Mouse (Mus musculus) CH12.LX (cell line): ENCODE data around the gene Mvd. TPM values are rescaled to one million over a fixed set of nuclear protein-coding genes. Genes with fewer than 3 reads are reported as not detected.

Experiments
- DNase-seq: peaks from one replicate; pipeline ENCODE4 v3.0.0-alpha.2; 2013; ENCODE audit errors: extremely low read depth
- H3K27ac ChIP-seq: 2 replicates; pipeline ENCODE4 v1.5.1; 2012; ENCODE audit warnings: low read depth, mild to moderate bottlenecking, control low read depth, moderate library complexity; ENCODE audit not compliant: insufficient read depth
- H3K27me3 ChIP-seq: replicated peaks from 2 replicates; pipeline ENCODE3; 2012; ENCODE audit warnings: inconsistent platforms
- H3K36me3 ChIP-seq, 2 experiments: replicated peaks in 1 of 2; 2 replicates each; pipeline versions ENCODE3 to v1.6.1; 2012; ENCODE audit warnings: inconsistent platforms in 1 of 2, low read length in 1 of 2, mild to moderate bottlenecking in 1 of 2, mixed read lengths in 1 of 2, moderate library complexity in 1 of 2; ENCODE audit not compliant: control insufficient read depth in 1 of 2, insufficient read depth in 1 of 2
- H3K4me1 ChIP-seq, 2 experiments: 2 replicates each; pipeline ENCODE4 v1.6.1; 2012; ENCODE audit warnings: inconsistent platforms in 1 of 2, moderate library complexity in 1 of 2; ENCODE audit not compliant: insufficient read depth in 2 of 2, control insufficient read depth in 1 of 2
- H3K4me2 ChIP-seq: 2 replicates; pipeline ENCODE4 v1.6.1; 2012; ENCODE audit warnings: low read depth, mild to moderate bottlenecking, control low read depth; ENCODE audit not compliant: poor library complexity, insufficient read depth, severe bottlenecking
- H3K4me3 ChIP-seq, 3 experiments: fragments of 150-350 bp in 1 of 3; sonication (generic) in 1 of 3; replicated peaks in 1 of 3; 2 replicates each; pipeline versions ENCODE3 to v1.5.1; 2011 to 2012; ENCODE audit warnings: low read depth in 2 of 3, low read length in 2 of 3, mild to moderate bottlenecking in 2 of 3, moderate library complexity in 2 of 3, control low read depth in 1 of 3, improper control_type of control experiment in 1 of 3, inconsistent platforms in 1 of 3, mixed read lengths in 1 of 3; ENCODE audit not compliant: poor library complexity in 1 of 3
- H3K79me2 ChIP-seq: replicated peaks from 2 replicates; pipeline ENCODE4 v1.6.1; 2012; ENCODE audit warnings: mild to moderate bottlenecking, moderate library complexity; ENCODE audit not compliant: control insufficient read depth, poor library complexity, insufficient read depth, severe bottlenecking; ENCODE audit errors: extremely low read depth
- H3K9ac ChIP-seq: 2 replicates; pipeline ENCODE4 v1.6.1; 2012; ENCODE audit warnings: low read depth, mild to moderate bottlenecking, control low read depth, moderate library complexity; ENCODE audit not compliant: insufficient read depth
- H3K9me3 ChIP-seq: replicated peaks from 2 replicates; pipeline ENCODE3; 2012; ENCODE audit warnings: low read length, inconsistent platforms, mixed read lengths
- CHD2 ChIP-seq: IDR thresholded peaks from 2 replicates; pipeline ENCODE4 v1.6.1; 2011; ENCODE audit warnings: low read length, improper control_type of control experiment
- ELF1 ChIP-seq: IDR thresholded peaks from 2 replicates; pipeline ENCODE4 v1.6.1; 2014; ENCODE audit warnings: low read depth, mild to moderate bottlenecking, inconsistent platforms, low read length, improper control_type of control experiment
- IRF4 ChIP-seq: IDR thresholded peaks from 2 replicates; pipeline ENCODE4 v1.6.1; 2014; ENCODE audit warnings: low read depth, mild to moderate bottlenecking, inconsistent platforms, low read length, improper control_type of control experiment
- JUND ChIP-seq: conservative IDR thresholded peaks from 2 replicates; pipeline ENCODE4 v1.6.1; 2011; ENCODE audit warnings: low read depth, low read length, improper control_type of control experiment
- MAZ ChIP-seq: IDR thresholded peaks from 2 replicates; pipeline ENCODE4 v1.6.1; 2012; ENCODE audit warnings: low read depth, mild to moderate bottlenecking, inconsistent platforms, low read length, improper control_type of control experiment, moderate library complexity
- MXI1 ChIP-seq: IDR thresholded peaks from 2 replicates; pipeline ENCODE4 v1.6.1; 2011; ENCODE audit warnings: mild to moderate bottlenecking, low read depth, low read length, improper control_type of control experiment
- MYC ChIP-seq: IDR thresholded peaks from 2 replicates; pipeline ENCODE4 v1.6.1; 2011; ENCODE audit warnings: low read depth, mild to moderate bottlenecking, improper control_type of control experiment, low read length
- NELFE ChIP-seq: IDR thresholded peaks from 2 replicates; pipeline ENCODE4 v1.6.1; 2011; ENCODE audit warnings: low read depth, low read length, improper control_type of control experiment
- NRF1 ChIP-seq: IDR thresholded peaks from 2 replicates; pipeline ENCODE4 v1.6.1; 2014; ENCODE audit warnings: low read depth, mild to moderate bottlenecking, inconsistent platforms, low read length, improper control_type of control experiment, moderate library complexity
- PAX5 ChIP-seq: IDR thresholded peaks from 2 replicates; pipeline ENCODE4 v1.6.1; 2012; ENCODE audit warnings: low read length, inconsistent platforms, mixed read lengths
- POLR2A ChIP-seq: IDR thresholded peaks from 2 replicates; pipeline ENCODE4 v1.6.1; 2011; ENCODE audit warnings: low read depth, mild to moderate bottlenecking, improper control_type of control experiment, low read length
- SIN3A ChIP-seq: IDR thresholded peaks from 2 replicates; pipeline ENCODE4 v1.6.1; 2012; ENCODE audit warnings: low read length, improper control_type of control experiment, inconsistent platforms
- SMC3 ChIP-seq: IDR thresholded peaks from 2 replicates; pipeline ENCODE4 v1.6.1; 2011; ENCODE audit warnings: low read depth, low read length, improper control_type of control experiment
- TCF12 ChIP-seq: IDR thresholded peaks from 2 replicates; pipeline ENCODE4 v1.6.1; 2014; ENCODE audit warnings: low read depth, mild to moderate bottlenecking, inconsistent platforms, low read length, improper control_type of control experiment
- USF1 ChIP-seq: IDR thresholded peaks from 2 replicates; pipeline ENCODE4 v1.6.1; 2014; ENCODE audit warnings: low read depth, mild to moderate bottlenecking, inconsistent platforms, low read length, improper control_type of control experiment
- ZC3H11A ChIP-seq: IDR thresholded peaks from 2 replicates; pipeline ENCODE4 v1.6.1; 2012; ENCODE audit warnings: low read depth, mild to moderate bottlenecking, inconsistent platforms, low read length, improper control_type of control experiment
- dilution Hi-C: fragments of 300-500 bp; cut with MboI; formaldehyde crosslinking; loops from 2 replicates; pipeline ENCODE4 v1.14.3; 2020; ENCODE audit warnings: low sequenced_read_pairs; ENCODE audit not compliant: extremely low pct_unique_long_range_greater_than_20kb, extremely low pct_ligation_motif_present
- in situ Hi-C: fragments of 300-500 bp; cut with MboI; formaldehyde crosslinking; loops from 3 replicates; pipeline ENCODE4 v1.14.3; 2019; ENCODE audit warnings: low sequenced_read_pairs, low pct_ligation_motif_present, low pct_unique_long_range_greater_than_20kb, mixed read lengths
- polyA plus RNA-seq: library from polyadenylated mRNA; unstranded; fragments of >175 nt; gene quantifications from 2 replicates; pipeline ENCODE4 v1.2.1, GENCODE M21; 2012; ENCODE audit warnings: low read depth; ENCODE audit not compliant: insufficient read length
- total RNA-seq, 2 experiments: library from RNA; depleted of rRNA; stranded (reverse); fragments of 300-350 nt in 1 of 2; fragments of >200 nt in 1 of 2; gene quantifications; 2 replicates each; pipeline ENCODE4 v1.2.3; 2012 to 2014

The Mvd gene
- total and polyA plus RNA-seq, 3 experiments: 47.3 to 80.3 (median 54.0) TPM

GRCm38 (mm10) chr8:122407678-122408077 lies 35.5 kb downstream of the Mvd start:
- H3K4me1 ChIP-seq: no peaks in the 10 kb centered on the region
- peaks cover 89 to 98% of the 10 kb centered on the region in 2 experiments for H3K36me3 ChIP-seq
- no peak overlapping the region for H3K4me2 ChIP-seq
- no peak overlapping the region for H3K4me3 ChIP-seq
- TF ChIP-seq IRF4: no peak
- no peak for TF ChIP-seq POLR2A
- TF ChIP-seq PAX5: no peak
- TF ChIP-seq CHD2: no peak
- TF ChIP-seq MXI1: no peak
- H3K79me2 ChIP-seq: no peaks in the 10 kb centered on the region
- dilution Hi-C loops (no loop called here), in situ Hi-C loops (no loop called here)
- no peaks in the 10 kb centered on the region for H3K27me3 ChIP-seq
- H3K9ac ChIP-seq: no peak overlapping the region
- no peak for DNase-seq
- H3K27ac ChIP-seq: no peak overlapping the region
- no peaks in the 10 kb centered on the region for H3K9me3 ChIP-seq

GRCm38 (mm10) chr8:122405146-122405805 lies 37.9 kb downstream of the Mvd start:
- Histone ChIP-seq H3K4me2 (no peak overlapping the region), H3K36me3 (peaks cover 88 to 98% of the 10 kb centered on the region in 2 experiments), H3K27me3 (no peaks in the 10 kb centered on the region), H3K79me2 (no peaks in the 10 kb centered on the region), H3K9me3 (no peaks in the 10 kb centered on the region), H3K4me1 (no peaks in the 10 kb centered on the region), H3K9ac (no peak overlapping the region), H3K27ac (no peak overlapping the region), H3K4me3 (no peak overlapping the region)
- in situ Hi-C loops: no loop called here
- TF ChIP-seq MYC: no peak
- no peak for TF ChIP-seq TCF12
- TF ChIP-seq JUND: no peak
- TF ChIP-seq ZC3H11A: no peak
- no peak for TF ChIP-seq SIN3A
- TF ChIP-seq MAZ: no peak
- no peak for TF ChIP-seq ELF1
- no peak for TF ChIP-seq NELFE
- TF ChIP-seq SMC3: no peak
- no peak for DNase-seq
- dilution Hi-C loops: no loop called here

- no peak overlapping the region for H3K4me3 ChIP-seq
- H3K4me1 ChIP-seq: no peaks in the 10 kb centered on the region
- H3K9me3 ChIP-seq: no peaks in the 10 kb centered on the region
- H3K9ac ChIP-seq: no peak overlapping the region
- no peak for TF ChIP-seq NRF1
- no peak for TF ChIP-seq USF1
- no peak for TF ChIP-seq PAX5
- H3K36me3 ChIP-seq: peaks cover 75 to 96% of the 10 kb centered on the region in 2 experiments
- H3K27ac ChIP-seq: no peak overlapping the region
- H3K4me2 ChIP-seq: no peak overlapping the region
- H3K79me2 ChIP-seq: 0 out of 2 replicates have a peak, but pooled peaks cover 5% of the 10 kb centered on the region
- dilution Hi-C loops: no loop called here
- no peak for DNase-seq
- in situ Hi-C loops: no loop called here
- no peaks in the 10 kb centered on the region for H3K27me3 ChIP-seq
Measured at GRCm38 (mm10) chr8:122398186-122398585, 45.0 kb downstream of the Mvd start.
